Mouse (Mus musculus): ENCODE results near the gene Heyl.

Heyl gene

DNA sequence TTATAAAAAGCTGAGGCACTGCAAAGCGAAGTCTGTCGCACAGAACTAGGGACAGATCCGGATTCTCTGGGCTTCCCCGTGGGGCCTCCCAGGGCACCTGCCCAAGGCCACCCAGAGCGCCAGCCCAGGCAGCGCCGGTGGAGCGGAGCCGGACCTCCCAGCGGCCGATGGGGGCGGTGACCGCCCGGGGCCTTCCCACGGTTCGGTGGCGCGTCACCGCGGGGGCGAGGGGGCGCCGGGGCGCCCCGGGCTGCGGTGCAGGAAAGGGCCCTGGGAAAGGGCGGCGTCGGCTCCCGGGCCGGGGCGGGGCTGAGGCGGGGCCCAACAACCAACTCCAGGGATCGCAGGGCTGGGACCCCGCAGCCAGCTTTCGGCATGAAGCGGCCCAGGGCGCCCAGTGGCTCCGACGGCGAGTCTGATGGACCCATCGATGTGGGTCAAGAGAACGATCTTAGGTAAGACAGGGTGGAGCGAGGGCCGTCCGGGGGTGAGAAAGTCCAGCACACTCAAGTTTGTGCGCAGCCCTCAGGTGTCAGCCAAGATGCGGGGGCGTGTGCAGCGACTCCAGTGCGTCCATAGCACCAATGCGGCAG, at the start of gene Heyl:
Gene Heyl, plus strand, starts transcription at position 65 of the 593 bp plus-strand sequence.
- in situ Hi-C loops (cut with MboI, MseI), result no loop called here

DNA sequence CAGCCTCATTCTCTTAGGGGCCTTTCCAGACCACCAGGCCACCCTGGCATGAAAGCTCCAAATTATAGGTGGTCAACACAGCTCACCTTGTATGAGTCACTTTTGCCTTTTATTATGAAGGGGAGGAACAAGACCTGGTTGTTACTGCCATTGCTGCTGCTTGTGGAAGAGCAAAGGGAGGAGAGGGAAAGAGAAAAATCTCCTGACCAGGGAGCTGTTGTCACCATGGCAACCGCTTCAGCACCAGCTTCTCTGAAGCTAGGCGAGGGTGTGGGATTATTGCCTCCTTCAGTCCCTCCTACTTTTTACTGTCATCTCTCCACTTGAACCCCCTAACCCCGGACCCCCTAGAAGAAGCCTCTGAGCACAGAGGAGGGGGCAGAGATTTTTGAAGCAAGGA, 48.5 kb upstream of the Heyl start:
- in situ Hi-C loops (cut with MboI, MseI), result no loop called here

DNA sequence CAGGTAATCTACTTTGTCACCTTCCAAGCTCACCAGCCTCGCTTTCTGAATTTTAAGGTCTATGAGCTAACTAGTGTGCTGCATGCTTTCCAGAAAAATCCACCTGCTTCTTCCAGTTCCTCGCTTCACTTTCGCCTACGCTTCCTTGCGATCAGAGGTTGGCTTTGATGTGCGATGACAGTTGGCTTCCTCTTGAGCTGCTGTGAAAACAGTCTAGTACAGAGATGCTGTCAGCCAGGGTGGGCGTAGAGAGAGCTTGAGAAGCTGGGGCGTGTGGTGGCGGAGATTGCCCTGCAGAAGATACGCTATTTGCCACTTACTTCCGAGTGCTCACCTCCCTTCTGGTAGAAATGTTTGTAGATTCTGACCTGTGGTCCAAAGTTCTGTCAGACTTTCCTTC, 41.0 kb upstream of the Heyl start:
- in situ Hi-C loops (cut with MboI, MseI), result loop anchor here (5.0 kb wide), 1 partner anchor 35 kb away; no protein-coding TSS in a partner anchor

DNA sequence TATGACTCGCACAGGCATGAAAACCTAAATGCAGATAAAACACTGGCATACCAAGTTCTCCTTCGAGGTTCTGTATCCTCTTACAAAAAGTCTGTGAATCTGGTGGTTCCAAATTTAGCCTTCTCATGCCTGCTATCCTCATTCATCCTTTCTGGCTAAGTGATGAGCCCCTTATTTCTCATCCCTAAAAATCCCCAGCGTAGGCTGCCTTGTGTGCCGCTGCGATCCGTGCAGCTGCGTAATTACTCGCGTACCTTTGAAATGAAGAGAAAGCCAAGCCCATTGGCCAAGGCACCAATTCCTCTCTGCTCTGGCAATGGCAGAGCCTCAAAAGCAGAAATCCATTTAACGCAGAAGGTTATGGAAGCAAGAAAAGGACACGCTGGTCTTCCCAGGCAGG, 39.6 kb upstream of the Heyl start:
- in situ Hi-C loops (cut with MboI, MseI), result loop anchor here (5.0 kb wide), 1 partner anchor 36 kb away; no protein-coding TSS in a partner anchor

DNA sequence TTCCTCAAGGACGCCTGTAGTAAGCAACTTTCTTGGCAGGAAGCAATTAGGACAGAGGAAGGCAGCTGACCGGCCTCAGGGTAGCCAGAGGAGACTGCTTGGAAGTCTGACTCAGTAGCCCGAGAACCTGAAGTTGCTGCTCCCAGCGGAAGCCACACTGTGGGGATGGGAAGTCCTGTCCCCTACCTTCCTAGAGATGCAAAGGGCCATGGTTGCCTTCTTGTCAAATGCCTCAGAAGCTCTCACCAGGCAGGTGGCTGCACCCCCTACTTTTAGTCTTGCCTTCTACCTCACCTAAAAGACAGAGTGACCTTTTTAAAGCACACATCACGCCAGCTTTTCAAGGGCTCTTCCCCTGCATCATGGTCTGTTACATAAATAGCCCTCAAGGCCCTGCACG, 36.7 kb upstream of the Heyl start:
- in situ Hi-C loops (cut with MboI, MseI), result no loop called here

DNA sequence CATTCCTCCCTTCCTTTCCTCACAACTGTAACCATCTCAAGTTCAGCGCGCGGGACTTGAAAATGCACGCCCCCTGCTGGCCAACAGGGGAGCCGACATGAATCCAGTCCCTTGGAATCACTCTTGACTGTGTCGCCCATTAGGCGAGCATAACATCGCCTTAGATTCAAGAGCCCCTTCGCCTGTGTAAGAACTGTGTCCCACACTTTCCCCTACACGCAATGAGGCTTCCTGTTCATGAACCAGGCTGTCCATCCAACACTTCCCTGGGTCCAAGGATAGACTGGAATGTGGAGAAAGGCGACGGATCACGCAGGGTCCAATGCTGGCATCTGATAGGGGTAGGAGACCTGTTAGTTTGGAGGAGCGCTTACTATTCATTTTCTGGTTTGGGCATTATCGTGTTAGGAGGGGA, 32.6 kb upstream of the Heyl start:
- in situ Hi-C loops (cut with MboI, MseI), result no loop called here

DNA sequence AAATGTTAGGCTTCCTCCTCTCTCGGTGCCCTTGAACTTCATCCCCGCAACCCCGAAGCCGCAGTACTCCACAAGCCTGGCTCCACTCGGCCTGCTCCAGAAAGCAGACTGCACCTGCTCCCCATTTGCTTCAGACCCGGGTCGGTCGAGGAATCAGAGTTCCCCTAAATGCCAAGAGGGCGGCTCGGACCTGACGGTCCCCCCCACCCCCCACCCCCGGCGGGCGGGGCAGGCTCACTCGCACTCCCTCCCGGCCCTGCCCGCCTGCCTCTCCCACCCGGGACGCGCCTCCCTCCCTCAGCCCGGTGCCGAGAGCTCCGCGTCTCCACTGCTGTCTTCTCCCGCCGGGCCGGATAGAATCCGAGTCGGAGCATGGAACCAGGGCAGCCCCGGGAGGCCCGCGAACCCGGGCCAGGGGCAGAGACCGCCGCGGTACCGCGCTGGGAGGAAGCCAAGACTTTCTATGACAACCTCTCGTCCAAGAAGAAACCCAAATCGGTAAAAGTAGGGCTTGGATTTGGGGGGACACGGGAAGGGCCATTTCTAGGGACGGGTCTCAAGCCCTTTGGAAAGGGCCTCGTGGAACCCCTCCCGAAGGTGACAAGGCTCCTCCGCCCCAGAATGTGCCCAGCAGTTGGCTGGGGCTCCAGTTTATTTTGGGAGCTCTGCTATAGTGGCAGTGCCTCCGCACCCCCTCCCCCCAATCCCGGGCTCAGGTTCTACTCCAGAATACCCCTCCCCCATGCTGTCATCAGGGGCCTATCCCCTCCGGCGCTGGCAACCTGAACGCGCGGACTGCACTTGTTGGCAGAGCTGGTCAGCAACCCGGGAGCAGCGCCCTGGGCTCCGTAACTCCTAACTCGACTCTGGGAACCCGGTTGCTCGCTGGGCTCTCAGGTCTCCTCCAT, 31.9 kb upstream of the Heyl start, which contains the start of gene Nt5c1a:
Gene Nt5c1a, plus strand, starts transcription at position 319 of the 908 bp plus-strand sequence.
- in situ Hi-C loops (cut with MboI, MseI), result no loop called here

DNA sequence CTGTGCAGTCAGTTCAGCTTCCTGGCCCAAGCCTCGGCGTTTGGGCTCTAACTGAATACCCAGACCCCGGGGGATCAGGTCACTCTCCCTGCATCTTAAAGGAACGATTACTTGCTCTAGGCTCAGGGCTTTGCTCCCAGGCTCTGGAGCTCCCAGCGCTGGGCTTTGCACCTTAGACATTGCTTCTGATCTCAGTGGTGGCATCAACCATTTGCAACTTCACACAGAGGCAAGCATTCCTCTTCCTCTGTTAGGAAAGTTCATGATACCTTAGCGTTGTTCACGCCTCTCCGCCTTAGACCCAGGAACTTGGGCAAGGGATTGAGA, 31.3 kb upstream of the Heyl start:
- in situ Hi-C loops (cut with MboI, MseI), result no loop called here

DNA sequence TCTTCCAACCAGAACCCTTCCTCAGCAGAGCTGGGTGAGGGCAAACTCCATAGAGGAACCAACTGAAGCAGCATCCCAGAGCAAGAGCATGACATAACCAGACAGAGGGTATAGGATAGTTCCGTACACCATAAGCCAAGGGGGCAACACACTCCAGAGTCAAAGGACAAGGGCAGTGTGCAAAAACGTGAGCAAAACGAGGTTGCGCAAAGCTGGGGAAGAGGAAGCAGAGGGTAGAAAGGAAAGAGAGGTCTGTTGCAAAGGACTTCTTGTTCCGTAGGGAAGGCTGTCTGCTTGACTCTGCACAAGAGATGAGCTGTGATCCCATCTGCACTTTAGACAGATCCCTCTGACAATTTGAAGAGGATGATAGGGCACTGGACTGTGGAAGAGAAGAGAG, 26.0 kb upstream of the Heyl start:
- in situ Hi-C loops (cut with MboI, MseI), result loop anchor here (5.0 kb wide), 1 partner anchor 50 kb away; no protein-coding TSS in a partner anchor

DNA sequence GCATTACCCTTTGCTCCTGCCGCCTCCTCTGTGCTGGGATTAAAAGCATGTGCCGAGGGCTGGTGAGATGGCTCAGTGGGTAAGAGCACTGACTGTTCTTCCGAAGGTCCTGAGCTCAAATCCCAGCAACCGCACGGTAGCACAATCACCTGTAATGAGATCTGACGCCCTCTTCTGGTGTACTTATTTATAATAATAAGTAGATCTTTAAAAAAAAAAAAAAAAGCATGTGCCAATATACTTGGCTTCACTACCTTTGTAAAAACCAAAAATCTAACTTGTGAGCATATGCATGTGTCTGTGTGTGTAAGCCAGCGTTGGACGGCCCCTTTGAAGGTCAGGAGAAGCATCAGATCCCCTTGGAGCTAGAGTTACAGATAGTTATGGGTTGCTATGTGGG, 22.4 kb upstream of the Heyl start:
- in situ Hi-C loops (cut with MboI, MseI), result no loop called here

DNA sequence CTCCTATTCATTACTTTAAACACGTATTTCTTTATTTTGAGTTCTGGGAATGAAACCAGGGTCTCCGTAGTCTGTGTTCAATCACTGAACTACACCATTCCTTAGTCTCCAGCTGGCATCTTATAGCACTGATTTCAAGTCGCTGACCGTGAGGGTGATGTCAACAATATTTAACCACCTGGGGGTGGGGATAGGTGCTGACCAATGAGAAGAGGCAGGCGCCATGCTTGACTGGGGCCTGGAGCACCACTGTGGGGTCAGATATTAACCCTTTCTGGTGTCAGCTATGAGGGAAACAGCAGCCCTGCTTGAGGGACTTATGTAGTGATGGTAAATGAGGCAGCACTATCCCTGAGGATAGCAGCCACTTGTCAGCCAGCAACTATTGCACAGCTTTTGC, 21.9 kb upstream of the Heyl start:
- in situ Hi-C loops (cut with MboI, MseI), result no loop called here

DNA sequence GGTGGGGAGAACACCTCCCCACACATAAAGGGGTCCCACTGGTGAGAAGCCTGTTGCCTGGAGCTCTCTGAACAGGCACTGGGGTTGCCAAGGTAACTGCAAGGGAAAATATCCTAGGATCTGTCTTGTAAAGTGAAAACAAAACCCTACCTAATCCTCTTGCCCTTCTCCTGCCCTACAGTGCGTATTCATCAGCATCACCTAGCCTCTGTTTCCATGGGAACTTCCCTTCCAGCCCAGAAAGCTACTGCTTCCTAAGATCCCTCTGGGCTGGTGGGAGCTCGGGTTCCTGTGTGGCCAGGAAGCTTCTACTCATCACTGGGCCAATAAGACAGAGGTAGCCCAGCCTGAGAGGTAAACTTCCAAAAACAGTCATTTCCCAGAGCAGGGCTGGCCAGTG, 21.0 kb upstream of the Heyl start:
- in situ Hi-C loops (cut with MboI, MseI), result no loop called here

DNA sequence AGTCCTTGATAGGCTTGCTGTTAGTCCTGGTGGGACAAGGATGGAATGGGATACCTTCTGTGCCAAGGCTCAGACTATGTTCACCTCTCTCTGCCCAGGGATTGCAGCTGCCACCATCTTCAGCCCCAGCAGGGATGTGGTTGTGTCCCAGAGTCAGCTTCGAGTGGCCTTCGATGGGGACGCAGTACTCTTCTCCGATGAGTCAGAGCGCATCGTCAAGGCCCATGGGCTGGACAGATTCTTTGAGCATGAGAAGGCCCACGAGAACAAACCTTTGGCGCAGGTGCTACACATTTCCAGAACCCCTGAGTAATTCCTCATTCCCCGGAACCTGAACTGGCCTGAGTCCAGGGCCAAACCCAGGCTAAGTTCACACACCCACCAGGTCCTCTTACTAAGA, 19.4 kb upstream of the Heyl start:
- in situ Hi-C loops (cut with MboI, MseI), result no loop called here

DNA sequence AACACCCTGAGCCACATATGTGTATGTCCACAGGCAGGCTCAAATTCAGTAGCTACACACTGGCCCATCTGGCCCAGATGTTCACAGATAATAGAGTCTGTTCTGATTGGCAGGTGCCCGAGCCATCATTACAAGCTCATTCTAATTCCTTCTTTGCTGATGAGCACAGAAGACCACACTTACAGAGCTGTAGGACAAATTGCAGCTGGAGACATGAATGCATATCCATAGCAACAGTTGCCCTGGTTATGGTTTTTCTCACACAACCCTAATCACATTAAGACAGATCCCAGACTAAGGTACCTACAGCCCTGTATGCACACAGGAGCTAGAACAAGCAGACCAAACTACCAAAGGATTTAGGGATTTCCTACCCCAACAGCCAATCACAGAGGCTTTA, 18.0 kb upstream of the Heyl start:
- in situ Hi-C loops (cut with MboI, MseI), result no loop called here

DNA sequence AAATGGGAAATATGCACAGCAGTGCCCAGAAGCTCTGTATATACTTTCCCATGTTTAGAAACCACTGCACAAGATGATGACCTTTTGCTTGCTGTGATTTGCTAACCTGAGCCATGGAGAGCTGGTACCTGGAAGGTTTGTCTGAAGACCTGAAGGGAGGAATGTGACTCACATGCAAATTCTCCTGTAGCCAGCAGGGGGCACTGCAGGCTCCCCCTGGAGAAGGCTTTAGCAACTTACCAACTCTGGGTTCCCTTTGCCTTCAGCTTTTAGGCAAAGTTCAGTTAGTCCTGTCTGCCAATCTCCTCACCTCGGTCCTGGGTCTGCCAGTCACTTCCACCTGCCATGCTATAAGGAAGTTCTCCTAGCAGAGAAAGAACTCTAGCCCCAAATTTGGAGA, 16.6 kb upstream of the Heyl start:
- in situ Hi-C loops (cut with MboI, MseI), result no loop called here

DNA sequence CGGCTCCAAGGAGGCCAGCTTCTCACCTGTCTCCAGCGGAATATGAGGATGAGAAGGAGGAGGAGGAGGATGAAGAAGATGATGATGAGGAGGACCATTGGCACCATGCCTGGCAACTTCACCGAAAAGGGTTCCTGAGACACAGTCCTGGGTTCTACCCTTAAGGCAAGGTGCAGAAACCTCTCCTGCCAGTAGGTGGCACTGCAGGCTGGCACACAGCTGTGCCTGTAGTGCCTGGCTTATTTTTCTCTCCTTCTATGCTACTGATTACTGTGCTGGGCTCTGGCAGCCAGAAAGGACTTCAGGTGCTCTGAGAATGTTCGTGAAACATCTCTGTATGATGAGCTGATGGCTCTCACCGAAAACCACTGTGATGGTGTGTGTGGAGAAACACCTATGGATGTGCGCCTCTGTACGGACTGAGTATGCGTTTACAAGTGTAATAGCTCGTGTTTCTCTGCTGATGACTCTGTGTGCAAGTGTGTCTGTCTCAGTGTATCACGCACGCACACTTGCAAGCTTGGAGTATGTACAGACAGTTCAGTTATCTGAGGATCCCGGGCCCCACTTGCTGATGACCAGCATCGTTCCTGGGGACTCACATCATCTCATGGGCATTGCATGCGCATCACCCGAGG, 13.5 kb upstream of the Heyl start:
- in situ Hi-C loops (cut with MboI, MseI), result no loop called here

DNA sequence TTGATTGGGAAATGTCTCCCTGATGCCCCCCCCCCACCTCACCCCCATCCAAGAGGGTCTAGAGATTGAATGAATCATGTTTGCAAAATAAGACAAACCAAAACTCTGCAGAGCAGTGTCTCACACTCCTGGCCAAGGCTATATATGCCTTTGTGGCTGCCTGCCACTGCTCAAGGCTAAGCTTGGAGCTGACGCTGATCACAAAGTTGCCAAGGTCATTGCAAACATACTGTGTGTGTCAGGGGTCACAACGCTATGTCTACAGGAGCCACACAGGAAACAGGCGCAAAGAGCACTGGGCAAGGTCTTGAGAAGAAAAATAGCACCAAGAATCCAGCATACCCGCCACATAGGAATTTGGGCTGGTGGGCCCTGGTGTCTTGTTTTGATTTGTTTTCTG, 12.7 kb upstream of the Heyl start:
- in situ Hi-C loops (cut with MboI, MseI), result no loop called here

DNA sequence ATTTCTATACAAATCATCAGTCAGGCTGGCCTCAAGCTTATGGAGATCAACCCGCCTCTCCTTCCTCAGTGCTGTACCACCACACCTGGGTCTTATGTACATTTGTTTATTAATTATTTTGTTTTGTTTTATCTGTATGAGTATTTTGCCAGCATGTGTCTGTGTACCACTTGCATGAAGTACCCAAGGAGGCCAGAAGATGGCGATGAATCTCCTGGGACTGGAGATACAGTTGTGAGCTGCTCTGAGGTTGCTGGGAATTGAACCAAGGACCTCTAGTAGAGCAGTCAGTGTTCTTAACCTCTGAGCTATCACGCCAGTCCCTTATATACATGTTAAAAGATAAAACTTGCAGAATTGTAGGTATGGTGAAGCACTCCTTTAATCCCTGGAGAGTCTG, 10.0 kb upstream of the Heyl start:
- in situ Hi-C loops (cut with MboI, MseI), result no loop called here

DNA sequence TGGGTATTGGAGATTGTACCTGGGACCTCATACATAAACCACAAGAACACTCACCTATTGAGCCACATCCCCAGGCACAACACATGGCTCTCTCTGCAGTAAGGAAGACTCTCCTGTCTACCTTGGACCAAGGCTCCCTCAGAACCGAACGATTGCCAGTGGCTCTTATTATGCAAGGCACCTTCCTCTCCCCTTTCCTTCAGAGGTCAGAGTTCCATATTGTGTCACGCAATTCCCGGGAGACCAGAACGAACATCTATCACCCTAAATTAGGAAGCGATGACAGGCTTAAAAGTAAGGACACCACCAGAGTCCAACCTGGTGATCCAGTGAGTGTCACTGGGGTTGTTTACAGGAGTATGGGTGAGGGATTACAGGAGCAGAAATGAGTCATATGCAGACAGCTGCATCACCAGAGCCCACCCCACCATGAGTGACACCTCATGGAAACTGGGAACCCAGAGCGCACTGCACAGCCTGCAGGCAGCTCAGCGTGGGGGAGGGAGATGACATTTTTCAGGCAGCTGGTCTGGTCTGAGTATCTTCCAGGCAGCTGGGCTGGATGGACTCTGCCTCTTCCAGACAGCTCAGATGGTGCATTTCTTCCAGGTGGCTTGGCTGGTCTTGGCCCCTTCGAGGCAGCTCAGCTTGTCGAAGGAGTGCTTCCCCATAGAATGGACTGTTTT, 7.5 kb upstream of the Heyl start:
- in situ Hi-C loops (cut with MboI, MseI), result no loop called here

DNA sequence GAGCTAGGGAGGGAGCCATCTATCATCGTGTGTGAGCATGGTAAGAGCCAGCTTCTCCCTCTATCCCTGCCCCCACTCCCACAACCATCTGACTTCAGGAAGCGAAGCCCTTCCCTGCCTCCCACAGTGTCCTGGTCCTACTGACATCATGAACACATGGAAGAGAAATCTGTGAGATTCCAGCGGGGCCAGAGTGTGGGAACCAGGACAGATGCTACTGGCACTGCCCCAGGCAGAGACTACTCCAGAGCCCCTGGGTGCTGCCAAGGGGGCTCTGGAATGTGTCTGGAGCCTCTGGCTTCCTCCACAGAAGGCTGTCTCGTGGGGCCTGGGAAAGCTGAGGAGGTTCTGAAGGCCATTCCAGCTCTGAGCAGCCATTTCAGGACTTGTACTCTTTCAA, 5.6 kb upstream of the Heyl start:
- in situ Hi-C loops (cut with MboI, MseI), result no loop called here

DNA sequence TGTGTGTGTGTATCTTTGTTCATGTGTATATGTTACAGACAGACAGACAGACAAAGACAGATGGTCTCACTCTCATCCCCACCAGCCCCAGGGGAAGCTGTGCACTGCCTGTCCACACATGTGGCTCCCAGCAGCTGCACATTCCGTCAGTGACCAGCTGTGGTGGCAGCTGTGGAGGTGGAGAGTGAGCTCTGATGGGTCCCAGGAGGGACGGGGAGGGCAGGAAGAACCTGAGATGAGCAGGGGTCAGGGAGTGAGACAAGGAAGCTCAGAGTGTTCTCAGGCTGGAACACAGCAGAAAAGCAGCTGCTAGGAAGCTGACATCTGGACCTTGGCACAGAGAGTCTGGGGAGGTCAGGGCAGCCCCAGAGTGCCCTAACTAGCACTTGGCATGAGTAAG, 5.1 kb upstream of the Heyl start:
- in situ Hi-C loops (cut with MboI, MseI), result no loop called here

DNA sequence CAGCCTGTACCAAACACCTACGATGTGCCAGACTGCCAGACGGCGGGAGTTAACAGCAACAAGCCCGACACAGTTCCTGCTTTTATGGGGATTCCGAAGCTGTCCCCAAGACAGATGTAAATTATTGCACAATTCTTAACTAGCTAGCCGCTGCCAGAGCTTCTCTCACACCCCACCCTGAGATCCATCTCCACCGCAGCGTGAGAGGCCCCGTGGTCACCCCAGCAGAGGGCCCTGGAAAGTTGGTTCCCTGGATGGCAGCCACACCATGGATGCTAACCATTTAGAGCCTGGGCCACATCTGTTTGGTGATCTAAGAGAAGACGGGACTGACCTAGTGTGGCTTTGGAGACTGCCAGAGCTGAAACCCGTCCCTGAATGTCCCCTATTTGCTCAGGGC, 4.2 kb upstream of the Heyl start:
- in situ Hi-C loops (cut with MboI, MseI), result no loop called here
